Mouse (Mus musculus) cerebellum, adult 11 months (tissue): ENCODE data around the gene Jade3.

Source experiments
- DNase-seq: peaks from one replicate; pipeline ENCODE4 v3.0.0; 2022

Gene Jade3

GRCm38 (mm10) chrX:20548011-20548879 is 122.8 kb downstream of the Jade3 start:
- peak; percentile 7 for DNase-seq

DNA sequence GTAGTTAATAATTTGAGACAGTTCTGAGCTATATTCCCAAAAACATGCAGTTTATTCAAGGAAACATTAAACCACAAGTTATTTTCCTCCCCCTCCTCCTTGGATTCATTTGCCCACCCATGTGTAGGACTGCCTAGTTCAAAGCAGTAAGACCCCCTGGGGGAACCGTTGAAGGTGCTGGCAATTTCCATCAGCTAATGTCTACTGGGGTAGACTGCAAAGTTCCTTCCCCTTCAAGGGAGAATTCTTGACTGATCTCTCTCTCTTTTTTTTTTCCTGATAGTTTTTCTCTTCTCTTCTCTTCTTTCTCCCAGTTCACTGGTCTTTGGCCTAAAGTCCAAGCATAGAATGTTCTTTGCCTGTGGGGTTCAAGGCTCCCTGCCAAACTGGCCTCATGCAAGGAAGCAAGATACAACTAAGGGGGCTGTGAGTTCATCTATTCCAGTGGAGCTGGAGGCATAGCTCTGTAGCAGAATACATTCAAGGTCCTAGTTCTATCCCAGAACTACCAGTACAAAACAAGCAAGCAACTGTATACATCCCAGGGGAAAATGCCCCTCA is 123.5 kb downstream of the Jade3 start:
- no peak for DNase-seq

DNA sequence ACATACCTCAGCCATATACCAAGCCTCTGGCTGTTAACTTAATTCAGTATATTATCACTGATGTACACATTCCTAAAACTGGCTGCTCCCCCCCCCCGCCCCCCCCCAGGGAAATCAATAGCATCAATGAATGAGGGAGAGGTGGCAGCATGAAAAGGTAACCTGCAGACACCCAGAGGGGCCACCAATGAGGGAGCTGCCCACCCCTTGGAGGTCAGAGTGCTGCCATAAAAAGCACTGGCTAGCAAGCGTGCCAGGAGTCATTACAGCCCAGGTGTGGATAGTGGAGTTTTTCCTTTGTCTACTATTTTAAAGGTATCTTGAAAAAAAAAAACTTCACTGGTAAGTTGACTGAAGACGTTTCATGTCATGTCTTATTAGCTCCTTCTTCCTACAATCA is 124.0 kb downstream of the Jade3 start, which contains the start of gene Rgn:
Rgn (plus strand) TSS at position 256 of the 400 bp plus-strand sequence.
- no peak for DNase-seq

- DNase-seq = no peak
These were observed 126.7 kb downstream of the Jade3 start for GRCm38 (mm10) chrX:20552199-20552598.

GRCm38 (mm10) chrX:20561846-20562245 is 136.4 kb downstream of the Jade3 start:
- DNase-seq = no peak

DNA sequence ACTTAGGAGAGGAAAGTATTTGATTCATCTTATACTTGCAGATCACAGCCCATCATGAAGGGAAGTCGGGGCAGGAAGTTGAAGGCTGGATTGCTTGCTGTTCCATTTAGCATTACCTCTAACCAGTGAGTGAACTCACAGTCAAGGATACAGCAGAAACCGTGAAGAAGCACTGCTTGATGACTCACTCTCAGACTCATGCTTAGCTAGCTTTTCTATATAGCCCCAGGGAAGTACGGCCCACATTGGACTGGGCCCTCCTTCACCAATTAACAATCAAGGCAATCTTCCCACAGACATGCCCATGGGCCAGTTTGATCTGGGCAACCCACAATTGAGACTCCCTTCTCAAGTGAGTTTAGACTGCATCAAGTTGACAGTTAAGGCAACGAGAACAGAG is 138.5 kb downstream of the Jade3 start:
- DNase-seq = no peak
